Mouse (Mus musculus): ENCODE measurements around the gene Ebf1. TPM values are rescaled to one million over a fixed set of nuclear protein-coding genes. Genes with fewer than 3 reads are reported as not detected.

Gene Ebf1
- polyA plus RNA-seq, 1 experiment from 2014 or later, result 13.0 TPM

- WGBS, result 75% methylated on average over 1 of the region's 1 CpGs
- Histone ChIP-seq H3K4me3 (no peak overlapping the region), H3K4me1 (no peaks in the 10 kb centered on the region), H3K9ac (no peak overlapping the region), H3K9me3 (no peaks in the 10 kb centered on the region), H3K4me2 (no peak overlapping the region), H3K36me3 (no peaks in the 10 kb centered on the region), H3K27me3 (replicated peaks) (no peaks in the 10 kb centered on the region), H3K27ac (replicated peaks) (no peak overlapping the region)
- ATAC-seq (ENCODE audit: extremely low read depth, insufficient number of reproducible peaks, low FRiP score, low TSS enrichment), result no peak
Measured at GRCm38 (mm10) chr11:45012081-45012480, 395.0 kb downstream of the Ebf1 start.

GRCm38 (mm10) chr11:45017493-45017892, 400.4 kb downstream of the Ebf1 start:
- Histone ChIP-seq H3K27me3 (replicated peaks) (no peaks in the 10 kb centered on the region), H3K36me3 (no peaks in the 10 kb centered on the region), H3K9me3 (no peaks in the 10 kb centered on the region), H3K4me2 (no peak overlapping the region), H3K9ac (no peak overlapping the region), H3K27ac (replicated peaks) (no peak overlapping the region), H3K4me1 (no peaks in the 10 kb centered on the region), H3K4me3 (no peak overlapping the region)
- ATAC-seq (ENCODE audit: extremely low read depth, insufficient number of reproducible peaks, low FRiP score, low TSS enrichment), result no peak
- 61% methylated on average over 3 of the region's 3 CpGs for WGBS

- Histone ChIP-seq H3K27me3 (replicated peaks) (no peaks in the 10 kb centered on the region), H3K9ac (no peak overlapping the region), H3K9me3 (no peaks in the 10 kb centered on the region), H3K4me1 (peaks cover 8% of the 10 kb centered on the region; the same call in 1 of the 2 replicates), H3K36me3 (no peaks in the 10 kb centered on the region), H3K4me3 (no peak overlapping the region), H3K27ac (replicated peaks) (no peak overlapping the region), H3K4me2 (no peak overlapping the region)
- ATAC-seq (ENCODE audit: extremely low read depth, insufficient number of reproducible peaks, low FRiP score, low TSS enrichment), result no peak
- 81% methylated on average over 5 of the region's 5 CpGs for WGBS
Measured at GRCm38 (mm10) chr11:45026012-45026411, 408.9 kb downstream of the Ebf1 start.

- Histone ChIP-seq H3K4me2 (peak overlapping the region; percentile 45), H3K4me3 (no peak overlapping the region), H3K9me3 (no peaks in the 10 kb centered on the region), H3K27me3 (replicated peaks) (no peaks in the 10 kb centered on the region), H3K27ac (replicated peaks) (no peak overlapping the region), H3K9ac (peak overlapping the region; percentile 59), H3K36me3 (no peaks in the 10 kb centered on the region), H3K4me1 (peaks cover 8% of the 10 kb centered on the region; the same call in 1 of the 2 replicates)
- WGBS, result 21% methylated on average over 11 of the region's 11 CpGs
- ATAC-seq (ENCODE audit: extremely low read depth, insufficient number of reproducible peaks, low FRiP score, low TSS enrichment), result no peak
Measured at GRCm38 (mm10) chr11:45026674-45027073, 409.6 kb downstream of the Ebf1 start.

GRCm38 (mm10) chr11:45027076-45027475, 410.0 kb downstream of the Ebf1 start:
- H3K27ac ChIP-seq (replicated peaks), result no peak overlapping the region
- no peaks in the 10 kb centered on the region for H3K27me3 ChIP-seq (replicated peaks)
- no peaks in the 10 kb centered on the region for H3K36me3 ChIP-seq
- H3K4me2 ChIP-seq, result peak overlapping the region; percentile 45
- no peaks in the 10 kb centered on the region for H3K9me3 ChIP-seq
- peak overlapping the region; percentile 59; the same call in 1 of the 2 replicates for H3K9ac ChIP-seq
- H3K4me1 ChIP-seq, result peaks cover 8% of the 10 kb centered on the region; the same call in 1 of the 2 replicates
- WGBS, result 51% methylated on average over 7 of the region's 7 CpGs
- H3K4me3 ChIP-seq, result no peak overlapping the region
- no peak for ATAC-seq (ENCODE audit: extremely low read depth, insufficient number of reproducible peaks, low FRiP score, low TSS enrichment)

GRCm38 (mm10) chr11:45055744-45056610, 438.9 kb downstream of the Ebf1 start:
- Histone ChIP-seq H3K9ac (no peak overlapping the region), H3K4me2 (no peak overlapping the region), H3K27ac (replicated peaks) (no peak overlapping the region), H3K27me3 (replicated peaks) (no peaks in the 10 kb centered on the region), H3K4me3 (no peak overlapping the region), H3K9me3 (no peaks in the 10 kb centered on the region), H3K4me1 (no peaks in the 10 kb centered on the region), H3K36me3 (no peaks in the 10 kb centered on the region)
- no peak for ATAC-seq (ENCODE audit: extremely low read depth, insufficient number of reproducible peaks, low FRiP score, low TSS enrichment)
- WGBS, result 77% methylated on average over 7 of the region's 7 CpGs

Other genes starting within 250 kb of the Ebf1 start
- gene Il12b, start 217.3 kb upstream of the Ebf1 start, polyA plus RNA-seq (2015; fragmentation: Nextera tagmentation; extraction: Ambion mirVana), result 0.09 and 0.23 TPM in 2 replicates
- gene Ublcp1, start 146.8 kb upstream of the Ebf1 start, polyA plus RNA-seq (2015; fragmentation: Nextera tagmentation; extraction: Ambion mirVana), result 42.3 and 43.7 TPM in 2 replicates
- gene Rnf145, start 98.4 kb upstream of the Ebf1 start, polyA plus RNA-seq (2015; fragmentation: Nextera tagmentation; extraction: Ambion mirVana), result 46.5 and 55.9 TPM in 2 replicates

Measured in heart, embryonic 13.5 days (tissue).